Mouse (Mus musculus): Measurements from ENCODE around the gene Krt7. TPM values are rescaled to one million over a fixed set of nuclear protein-coding genes. Genes with fewer than 3 reads are reported as not detected.

Gene Krt7
- polyA plus RNA-seq, 1 experiment from 2014 or later = 33.0 TPM

- no peak overlapping the region for H3K4me2 ChIP-seq (ENCODE audit: low read depth, low read length)
- H3K9ac ChIP-seq (ENCODE audit: low read depth, low read length) = no peak overlapping the region
- 79% methylated on average over 14 of the region's 14 CpGs for WGBS
- DNase-seq (ENCODE audit: low spot score) (no peak), ATAC-seq (ENCODE audit: low read depth) (no peak)
- H3K4me1 ChIP-seq (ENCODE audit: control insufficient read depth, insufficient read depth, low read length) = 0 out of 2 replicates have a peak, but pooled peaks cover 4% of the 10 kb centered on the region
- no peak overlapping the region for H3K4me3 ChIP-seq (ENCODE audit: low read depth, low read length)
- H3K9me3 ChIP-seq (ENCODE audit: control insufficient read depth, low read length) = 0 out of 2 replicates have a peak, but pooled peaks cover 8% of the 10 kb centered on the region
- H3K36me3 ChIP-seq (ENCODE audit: control insufficient read depth, insufficient read depth, low read length) = no peaks in the 10 kb centered on the region
- no peaks in the 10 kb centered on the region for H3K27me3 ChIP-seq (replicated peaks; ENCODE audit: control insufficient read depth, insufficient read depth, low read length)
- no peak overlapping the region for H3K27ac ChIP-seq (replicated peaks; ENCODE audit: low read depth, low read length)
These were observed 48.4 kb downstream of the Krt7 start for GRCm38 (mm10) chr15:101459283-101459682.

- Histone ChIP-seq H3K27me3 (replicated peaks; ENCODE audit: control insufficient read depth, insufficient read depth, low read length) (no peaks in the 10 kb centered on the region), H3K4me1 (ENCODE audit: control insufficient read depth, insufficient read depth, low read length) (0 out of 2 replicates have a peak, but pooled peaks cover 4% of the 10 kb centered on the region), H3K9ac (ENCODE audit: low read depth, low read length) (no peak within 1 kb of the TSS), H3K36me3 (ENCODE audit: control insufficient read depth, insufficient read depth, low read length) (no peaks in the 10 kb centered on the region), H3K4me3 (ENCODE audit: low read depth, low read length) (no peak within 1 kb of the TSS), H3K27ac (replicated peaks; ENCODE audit: low read depth, low read length) (no peak within 1 kb of the TSS), H3K4me2 (ENCODE audit: low read depth, low read length) (no peak within 1 kb of the TSS), H3K9me3 (ENCODE audit: control insufficient read depth, low read length) (no peaks in the 10 kb centered on the region)
- WGBS = 84% methylated on average over 12 of the region's 13 CpGs
- ATAC-seq (ENCODE audit: low read depth) (no peak), DNase-seq (ENCODE audit: low spot score) (no peak)
These were observed 52.8 kb downstream of the Krt7 start, which contains the start of gene Krt81 for GRCm38 (mm10) chr15:101463651-101464050. Gene Krt81 (minus strand): TSS chr15:101463751.

DNA sequence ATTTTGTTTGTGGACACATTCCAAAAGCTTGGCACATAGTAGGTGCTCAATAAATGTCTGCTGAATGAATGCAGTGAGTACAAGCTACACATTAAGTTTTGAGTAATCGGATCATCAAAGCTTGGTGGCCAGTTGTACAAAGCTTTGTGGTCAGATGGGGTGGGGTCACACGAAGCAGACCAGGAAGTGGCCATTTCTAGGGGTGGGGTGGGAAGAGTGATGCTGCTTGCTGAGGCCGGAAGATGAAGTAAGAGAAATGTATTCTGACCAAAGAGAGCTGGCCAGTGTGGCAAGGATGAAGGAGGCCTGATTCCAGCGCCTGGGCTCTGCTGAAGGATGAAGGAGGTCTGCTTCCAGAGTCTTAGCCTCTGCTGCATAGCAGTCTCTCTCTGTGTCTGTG is 58.2 kb downstream of the Krt7 start:
- H3K27ac ChIP-seq (replicated peaks; ENCODE audit: low read depth, low read length) = no peak overlapping the region
- DNase-seq (ENCODE audit: low spot score) (no peak), ATAC-seq (ENCODE audit: low read depth) (no peak)
- no peaks in the 10 kb centered on the region for H3K27me3 ChIP-seq (replicated peaks; ENCODE audit: control insufficient read depth, insufficient read depth, low read length)
- no peak overlapping the region for H3K4me3 ChIP-seq (ENCODE audit: low read depth, low read length)
- no peaks in the 10 kb centered on the region for H3K36me3 ChIP-seq (ENCODE audit: control insufficient read depth, insufficient read depth, low read length)
- H3K9ac ChIP-seq (ENCODE audit: low read depth, low read length) = no peak overlapping the region
- H3K9me3 ChIP-seq (ENCODE audit: control insufficient read depth, low read length) = no peaks in the 10 kb centered on the region
- WGBS = 76% methylated on average over 4 of the region's 4 CpGs
- no peak overlapping the region for H3K4me2 ChIP-seq (ENCODE audit: low read depth, low read length)
- no peaks in the 10 kb centered on the region for H3K4me1 ChIP-seq (ENCODE audit: control insufficient read depth, insufficient read depth, low read length)

DNA sequence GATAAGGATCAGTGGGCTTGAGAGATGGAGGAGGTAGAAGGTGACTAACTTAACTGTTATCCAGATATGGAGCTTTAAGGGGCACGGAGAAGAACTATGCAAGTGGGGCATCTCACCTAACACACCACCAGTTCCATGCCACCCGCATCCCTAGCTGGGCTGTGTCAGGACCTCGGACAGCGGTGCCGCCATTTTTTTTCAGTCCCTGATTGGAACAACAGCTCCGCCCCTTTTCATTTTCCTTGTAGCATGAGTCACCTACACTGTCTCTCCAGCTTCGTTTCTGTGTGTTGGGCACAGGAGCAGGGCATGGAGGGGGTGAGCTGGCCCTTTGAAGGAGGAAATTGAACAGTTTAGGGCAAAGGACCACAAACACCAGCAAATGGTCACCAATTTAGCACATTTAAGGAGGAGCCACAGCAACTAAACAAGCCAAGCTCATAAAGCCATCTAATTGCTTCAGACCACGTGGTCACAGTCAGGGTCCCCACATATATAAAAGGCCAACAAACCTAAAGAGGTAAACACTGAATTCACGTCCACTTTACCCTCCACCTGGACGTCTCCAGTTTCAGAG is 62.2 kb downstream of the Krt7 start, which contains the start of gene Krt86:
TSS of gene Krt86 (plus strand) at position 527 of the 577 bp plus-strand sequence.
- 37% methylated on average over 10 of the region's 10 CpGs for WGBS

DNA sequence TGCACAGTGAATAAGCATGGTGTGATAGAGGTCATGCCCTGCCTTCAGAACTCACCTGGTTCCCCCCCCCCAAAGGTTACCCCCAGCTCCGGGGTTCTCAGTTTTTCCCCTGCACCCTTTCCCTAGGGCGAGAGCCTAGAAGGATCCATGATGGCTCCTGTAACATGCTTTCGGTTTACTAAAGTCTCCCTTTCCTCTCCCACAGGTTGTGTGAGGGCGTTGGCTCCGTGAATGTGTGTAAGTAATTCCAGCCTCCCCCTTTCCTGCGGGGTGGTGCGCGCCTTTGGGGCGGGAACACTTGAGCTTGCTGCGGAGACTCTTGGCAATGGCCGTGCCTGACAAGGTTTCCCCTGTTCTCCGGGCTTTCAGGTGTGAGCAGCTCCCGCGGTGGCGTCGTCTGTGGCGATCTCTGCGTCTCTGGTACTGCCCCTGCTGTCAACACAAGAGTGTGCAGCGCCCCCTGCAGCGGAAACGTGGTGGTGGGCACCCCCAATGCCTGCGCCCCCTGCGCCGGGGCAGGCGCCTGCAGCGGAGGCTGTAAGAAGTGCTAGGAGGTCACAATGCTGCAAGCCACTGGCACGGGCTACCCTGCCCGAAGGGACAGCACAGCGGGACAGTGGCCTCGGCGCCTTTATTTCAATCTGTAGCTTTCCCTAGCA is 68.3 kb downstream of the Krt7 start:
- DNase-seq (ENCODE audit: low spot score) = peak; percentile 39
- ATAC-seq (ENCODE audit: low read depth) = peak; percentile 57
- H3K27me3 ChIP-seq (replicated peaks; ENCODE audit: control insufficient read depth, insufficient read depth, low read length) = peaks cover 7% of the 10 kb centered on the region; the same call in 1 of the 2 replicates
- no peaks in the 10 kb centered on the region for H3K9me3 ChIP-seq (ENCODE audit: control insufficient read depth, low read length)
- WGBS = 9% methylated on average over 25 of the region's 31 CpGs
- no peak overlapping the region for H3K27ac ChIP-seq (replicated peaks; ENCODE audit: low read depth, low read length)
- peak overlapping the region; percentile 38; the same call in 1 of the 2 replicates for H3K9ac ChIP-seq (ENCODE audit: low read depth, low read length)
- H3K4me1 ChIP-seq (ENCODE audit: control insufficient read depth, insufficient read depth, low read length) = peaks cover 8% of the 10 kb centered on the region
- H3K4me2 ChIP-seq (ENCODE audit: low read depth, low read length) = peak overlapping the region; percentile 59
- H3K4me3 ChIP-seq (ENCODE audit: low read depth, low read length) = peak overlapping the region; percentile 23
- H3K36me3 ChIP-seq (ENCODE audit: control insufficient read depth, insufficient read depth, low read length) = no peaks in the 10 kb centered on the region

More for the DNA sequence above, 62.2 kb downstream of the Krt7 start, which contains the start of gene Krt86:
- ATAC-seq (ENCODE audit: low read depth) (no peak), DNase-seq (ENCODE audit: low spot score) (peak; percentile 64)
- H3K27me3 ChIP-seq (replicated peaks; ENCODE audit: control insufficient read depth, insufficient read depth, low read length) = no peaks in the 10 kb centered on the region; the same call in 1 of the 2 replicates
- no peak within 1 kb of the TSS for H3K4me3 ChIP-seq (ENCODE audit: low read depth, low read length)
- H3K27ac ChIP-seq (replicated peaks; ENCODE audit: low read depth, low read length) = no peak within 1 kb of the TSS
- H3K36me3 ChIP-seq (ENCODE audit: control insufficient read depth, insufficient read depth, low read length) = no peaks in the 10 kb centered on the region
- H3K4me2 ChIP-seq (ENCODE audit: low read depth, low read length) = no peak within 1 kb of the TSS
- H3K9ac ChIP-seq (ENCODE audit: low read depth, low read length) = no peak within 1 kb of the TSS
- no peaks in the 10 kb centered on the region for H3K4me1 ChIP-seq (ENCODE audit: control insufficient read depth, insufficient read depth, low read length)
- no peaks in the 10 kb centered on the region for H3K9me3 ChIP-seq (ENCODE audit: control insufficient read depth, low read length)

DNA sequence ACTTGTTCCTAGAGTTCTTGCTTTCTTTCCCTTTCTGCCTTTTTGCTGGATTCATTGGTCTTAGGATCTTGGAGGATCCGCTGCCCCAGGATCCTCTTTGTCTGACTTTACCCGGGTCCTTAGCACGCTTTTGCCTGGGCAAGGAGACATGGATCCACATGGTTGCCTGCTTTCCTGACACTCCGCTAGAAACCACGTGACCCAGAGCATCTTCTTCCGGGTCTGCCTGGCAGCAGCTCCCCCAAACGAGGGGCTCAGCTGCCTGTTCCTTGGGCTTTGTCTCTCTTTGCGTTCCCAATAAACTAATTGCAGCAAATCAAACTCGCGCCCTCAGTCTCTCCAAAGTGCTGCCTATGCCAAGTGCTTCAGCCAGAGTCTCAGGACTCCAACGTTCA is 68.8 kb downstream of the Krt7 start:
- peaks cover 7% of the 10 kb centered on the region; the same call in 1 of the 2 replicates for H3K27me3 ChIP-seq (replicated peaks; ENCODE audit: control insufficient read depth, insufficient read depth, low read length)
- DNase-seq (ENCODE audit: low spot score) = no peak
- H3K4me2 ChIP-seq (ENCODE audit: low read depth, low read length) = peak overlapping the region; percentile 59
- H3K4me3 ChIP-seq (ENCODE audit: low read depth, low read length) = peak overlapping the region; percentile 23
- H3K4me1 ChIP-seq (ENCODE audit: control insufficient read depth, insufficient read depth, low read length) = peaks cover 8% of the 10 kb centered on the region
- H3K36me3 ChIP-seq (ENCODE audit: control insufficient read depth, insufficient read depth, low read length) = no peaks in the 10 kb centered on the region
- peak overlapping the region; percentile 38; the same call in 1 of the 2 replicates for H3K9ac ChIP-seq (ENCODE audit: low read depth, low read length)
- 37% methylated on average over 11 of the region's 11 CpGs for WGBS
- no peak for ATAC-seq (ENCODE audit: low read depth)
- no peak overlapping the region for H3K27ac ChIP-seq (replicated peaks; ENCODE audit: low read depth, low read length)
- no peaks in the 10 kb centered on the region for H3K9me3 ChIP-seq (ENCODE audit: control insufficient read depth, low read length)

MicroRNA genes within 50 kb of the gene (microRNA counts, 519-probe panel; counts per million panel counts)
- microRNA mmu-miR-1941-3p = 2,145 counts per million, percentile 25 among the panel's probes with 10 or more counts
- 19.3 counts per million for microRNA mmu-miR-1941-5p

Small RNAs within 50 kb of the gene (microRNA-seq; reads per million reads assigned to microRNA genes)
- gene Mir1941 (ENCODE audit: borderline number of aligned reads) = 2.3 reads per million, percentile 10 among the genes with 10 or more reads in this experiment

Other genes starting within 250 kb of the Krt7 start
- gene Acvr1b, start 237.0 kb upstream of the Krt7 start, polyA plus RNA-seq (2014; fragmentation: Nextera tagmentation; extraction: Ambion mirVana) = 10.2 and 10.7 TPM in 2 replicates
- gene Grasp, start 186.9 kb upstream of the Krt7 start, polyA plus RNA-seq (2014; fragmentation: Nextera tagmentation; extraction: Ambion mirVana) = 6.1 and 7.9 TPM in 2 replicates
- gene Nr4a1, start 156.8 kb upstream of the Krt7 start, polyA plus RNA-seq (2014; fragmentation: Nextera tagmentation; extraction: Ambion mirVana) = 11.5 and 12.4 TPM in 2 replicates
- gene Atg101, start 126.8 kb upstream of the Krt7 start, polyA plus RNA-seq (2014; fragmentation: Nextera tagmentation; extraction: Ambion mirVana) = 49.9 and 62.0 TPM in 2 replicates
- gene 6030408B16Rik, start 117.8 kb upstream of the Krt7 start, polyA plus RNA-seq (2014; fragmentation: Nextera tagmentation; extraction: Ambion mirVana) = 0.79 and 0.84 TPM in 2 replicates
- gene Krt80, start 40.9 kb upstream of the Krt7 start, polyA plus RNA-seq (2014; fragmentation: Nextera tagmentation; extraction: Ambion mirVana) = 5.5 and 9.5 TPM in 2 replicates
- 0.43 and 0.86 TPM in 2 replicates for gene Krt87, start 27.8 kb downstream of the Krt7 start, polyA plus RNA-seq (2014; fragmentation: Nextera tagmentation; extraction: Ambion mirVana)
- not detected in 2 replicates for gene Krt88, start 36.7 kb downstream of the Krt7 start, polyA plus RNA-seq (2014; fragmentation: Nextera tagmentation; extraction: Ambion mirVana)
- not detected in 2 replicates for gene Krt81, start 52.7 kb downstream of the Krt7 start, polyA plus RNA-seq (2014; fragmentation: Nextera tagmentation; extraction: Ambion mirVana)
- gene Krt86, start 62.4 kb downstream of the Krt7 start, polyA plus RNA-seq (2014; fragmentation: Nextera tagmentation; extraction: Ambion mirVana) = 0.10 and 0.22 TPM in 2 replicates
- gene Krt83, start 80.5 kb downstream of the Krt7 start, polyA plus RNA-seq (2014; fragmentation: Nextera tagmentation; extraction: Ambion mirVana) = 0.26 TPM in 1 of 2 replicates, not detected in the other
- 1.6 and 1.8 TPM in 2 replicates for gene Gm49425, start 106.2 kb downstream of the Krt7 start, polyA plus RNA-seq (2014; fragmentation: Nextera tagmentation; extraction: Ambion mirVana)
- not detected in 2 replicates for gene Krt84, start 121.8 kb downstream of the Krt7 start, polyA plus RNA-seq (2014; fragmentation: Nextera tagmentation; extraction: Ambion mirVana)
- gene Krt82, start 139.6 kb downstream of the Krt7 start, polyA plus RNA-seq (2014; fragmentation: Nextera tagmentation; extraction: Ambion mirVana) = 0.09 and 0.10 TPM in 2 replicates
- gene Krt90, start 151.9 kb downstream of the Krt7 start, polyA plus RNA-seq (2014; fragmentation: Nextera tagmentation; extraction: Ambion mirVana) = 0.31 and 0.50 TPM in 2 replicates
- gene Krt75, start 162.9 kb downstream of the Krt7 start, polyA plus RNA-seq (2014; fragmentation: Nextera tagmentation; extraction: Ambion mirVana) = 2.2 and 2.3 TPM in 2 replicates
- gene Gm5414, start 217.1 kb downstream of the Krt7 start, polyA plus RNA-seq (2014; fragmentation: Nextera tagmentation; extraction: Ambion mirVana) = not detected in 2 replicates
- gene Gm5478, start 236.3 kb downstream of the Krt7 start, polyA plus RNA-seq (2014; fragmentation: Nextera tagmentation; extraction: Ambion mirVana) = not detected in 2 replicates

Measured in embryonic facial prominence, embryonic 14.5 days (tissue).